Mouse (Mus musculus) hindbrain, embryonic 10.5 days (tissue): ENCODE measurements around the gene Aloxe3. TPM values are rescaled to one million over a fixed set of nuclear protein-coding genes. Genes with fewer than 3 reads are reported as not detected.

Experiments used
- DNase-seq: peaks from one replicate; pipeline ENCODE4 v3.0.0-alpha.2; 2017; ENCODE audit warnings: low spot score
- H3K27ac ChIP-seq: fragments of 300-500 bp; sonication (generic); 2 replicates; pipeline ENCODE4 v1.5.1; 2016; ENCODE audit warnings: mild to moderate bottlenecking, moderate library complexity
- H3K27me3 ChIP-seq: fragments of 300-500 bp; sonication (generic); 2 replicates; pipeline ENCODE4 v1.6.1; 2016; ENCODE audit warnings: mild to moderate bottlenecking; ENCODE audit not compliant: poor library complexity, insufficient read depth, severe bottlenecking
- H3K36me3 ChIP-seq: fragments of 300-500 bp; sonication (generic); 2 replicates; pipeline ENCODE4 v1.6.1; 2016; ENCODE audit warnings: mild to moderate bottlenecking, moderate library complexity
- H3K4me1 ChIP-seq: fragments of 300-500 bp; sonication (generic); replicated peaks from 2 replicates; pipeline ENCODE4 v1.6.1; 2016; ENCODE audit warnings: mild to moderate bottlenecking
- H3K4me3 ChIP-seq: fragments of 300-500 bp; sonication (generic); 2 replicates; pipeline ENCODE4 v1.5.1; 2016; ENCODE audit warnings: mild to moderate bottlenecking, moderate library complexity
- H3K9me3 ChIP-seq: fragments of 300-500 bp; sonication (generic); 2 replicates; pipeline ENCODE4 v1.6.1; 2016; ENCODE audit warnings: mild to moderate bottlenecking, moderate library complexity
- WGBS: fragments of 180-500 bp; shearing (Covaris S2); methylation state at CpG from one replicate; pipeline ENCODE4 v1.1.7; 2016; 5-methylcytosine and 5-hydroxymethylcytosine counted together
- polyA plus RNA-seq: library from polyadenylated mRNA; unstranded; fragments of >200 nt; fragmentation: Nextera tagmentation; extraction: Ambion mirVana; gene quantifications from 2 replicates; pipeline ENCODE4 v1.2.1, GENCODE M21; 2016

Aloxe3 gene
- polyA plus RNA-seq, 1 experiment from 2014 or later: 0.22 TPM

DNA sequence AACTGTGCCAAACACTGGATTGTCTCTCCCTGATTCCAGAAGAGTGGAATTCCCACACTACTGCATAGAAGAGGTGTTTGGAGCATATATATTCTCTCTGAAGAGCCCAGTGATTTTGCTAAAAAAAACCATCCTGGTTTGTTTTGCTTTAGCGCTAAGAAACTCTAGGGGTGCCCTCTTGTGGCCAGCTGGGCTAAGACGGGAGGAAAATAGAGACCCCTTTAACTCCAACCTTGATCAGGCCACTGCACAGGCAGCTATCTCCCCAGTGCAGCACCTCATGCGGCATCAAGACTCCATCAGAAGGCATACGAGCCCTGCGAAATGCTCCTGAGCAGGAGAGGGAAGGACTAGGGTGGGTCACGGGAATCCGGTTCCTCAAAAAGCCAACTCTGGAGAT lies 24.7 kb downstream of the Aloxe3 start:
- H3K36me3 ChIP-seq: no peaks in the 10 kb centered on the region
- H3K4me3 ChIP-seq: peak overlapping the region; percentile 34
- H3K27ac ChIP-seq: no peak overlapping the region
- peaks cover 10% of the 10 kb centered on the region; the same call in 1 of the 2 replicates for H3K4me1 ChIP-seq
- peak; percentile 63 for DNase-seq
- no peaks in the 10 kb centered on the region for H3K9me3 ChIP-seq
- H3K27me3 ChIP-seq: peaks cover 38% of the 10 kb centered on the region
- 6% methylated on average over 7 of the region's 7 CpGs for WGBS

DNA sequence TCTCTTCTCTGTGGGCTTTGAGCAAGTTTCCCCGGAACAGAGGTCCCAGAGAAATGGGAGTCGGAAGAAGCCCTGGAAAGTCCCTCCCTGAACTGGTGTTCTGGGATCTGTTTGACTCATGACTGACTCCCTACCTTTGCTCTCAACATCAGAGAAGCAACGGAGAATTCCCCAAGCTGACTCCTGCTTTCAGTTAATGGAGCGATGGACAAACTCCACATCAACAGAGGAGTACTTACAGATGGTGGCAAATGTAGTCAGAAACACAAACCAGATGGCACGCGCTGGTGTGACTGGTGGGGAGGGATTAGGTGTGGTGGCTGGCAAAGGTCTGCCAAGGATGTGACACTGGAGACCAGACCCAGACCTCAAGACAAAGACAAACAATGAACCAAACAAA lies 25.3 kb downstream of the Aloxe3 start:
- Histone ChIP-seq H3K27me3 (peaks cover 43% of the 10 kb centered on the region), H3K36me3 (no peaks in the 10 kb centered on the region), H3K27ac (no peak overlapping the region), H3K4me3 (peak overlapping the region; percentile 34; the same call in 1 of the 2 replicates), H3K9me3 (no peaks in the 10 kb centered on the region), H3K4me1 (peaks cover 10% of the 10 kb centered on the region; the same call in 1 of the 2 replicates)
- DNase-seq: no peak
- WGBS: 73% methylated on average over 6 of the region's 6 CpGs

DNA sequence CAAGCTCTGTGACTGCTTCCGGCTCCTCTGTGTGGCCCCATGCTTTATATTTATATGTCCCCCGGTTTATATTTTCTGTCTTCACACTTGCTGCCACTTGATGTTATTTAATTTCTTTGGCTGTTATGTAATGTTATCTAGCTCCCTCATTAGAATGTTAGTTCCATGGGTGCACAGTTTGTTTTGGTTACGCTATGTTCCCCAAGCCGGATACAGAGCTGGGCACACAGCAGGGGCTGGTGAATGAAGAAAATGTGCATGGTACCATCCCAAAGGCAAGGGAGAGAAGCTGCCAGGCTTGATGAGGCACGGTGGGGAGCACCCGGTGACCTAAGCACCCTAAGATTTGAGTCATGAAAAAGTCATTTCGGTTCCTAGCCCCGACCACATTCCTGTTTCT lies 28.1 kb downstream of the Aloxe3 start:
- Histone ChIP-seq H3K4me1 (peaks cover 21% of the 10 kb centered on the region), H3K9me3 (no peaks in the 10 kb centered on the region), H3K4me3 (no peak overlapping the region), H3K27me3 (peaks cover 71% of the 10 kb centered on the region), H3K36me3 (no peaks in the 10 kb centered on the region), H3K27ac (no peak overlapping the region)
- no peak for DNase-seq
- WGBS: 84% methylated on average over 8 of the region's 8 CpGs

DNA sequence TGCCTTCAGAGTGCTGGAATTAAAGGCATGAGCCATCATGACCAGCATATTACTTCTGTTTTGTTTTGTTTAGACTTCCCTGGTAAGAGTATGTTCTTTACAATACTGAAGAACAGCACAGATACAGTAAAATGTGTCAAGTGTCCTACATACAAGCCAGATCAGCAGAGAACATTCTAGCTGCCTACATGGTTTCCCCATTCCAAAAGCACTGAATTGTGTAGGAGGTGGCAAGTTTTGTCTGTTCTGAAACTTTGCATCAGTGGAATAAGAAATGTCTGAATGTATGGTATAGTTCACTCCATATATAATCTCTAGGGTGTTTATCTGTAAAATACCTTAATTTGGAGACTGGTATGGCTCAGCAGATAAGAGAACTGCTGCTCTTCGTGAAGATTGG lies 29.7 kb downstream of the Aloxe3 start:
- H3K27me3 ChIP-seq: peaks cover 73% of the 10 kb centered on the region
- H3K4me1 ChIP-seq: peaks cover 20% of the 10 kb centered on the region
- DNase-seq: no peak
- H3K27ac ChIP-seq: no peak overlapping the region
- no peak overlapping the region for H3K4me3 ChIP-seq
- 60% methylated on average over 1 of the region's 1 CpGs for WGBS
- no peaks in the 10 kb centered on the region for H3K36me3 ChIP-seq
- H3K9me3 ChIP-seq: no peaks in the 10 kb centered on the region

DNA sequence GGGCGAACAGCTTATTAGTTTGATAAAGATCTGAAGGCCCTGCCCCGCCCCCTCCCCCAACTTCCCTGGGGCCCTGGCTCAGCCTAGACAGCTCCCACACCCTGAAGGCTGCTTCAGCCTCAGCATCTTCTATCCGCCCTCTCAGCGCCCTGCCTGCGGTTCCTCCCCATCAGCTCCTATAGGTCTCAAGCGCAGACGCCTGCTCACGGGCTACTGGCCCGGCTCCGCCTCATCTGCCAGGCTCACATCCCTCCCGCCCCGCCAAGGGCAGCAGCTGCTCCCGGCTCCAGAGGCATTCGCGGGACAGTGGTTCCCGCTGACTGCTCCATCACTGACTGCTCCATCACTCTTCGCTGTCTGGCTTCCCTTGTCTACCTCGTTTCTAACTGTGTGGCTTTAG lies 31.1 kb downstream of the Aloxe3 start, which contains the start of gene Alox12b:
Alox12b (plus strand) TSS at position 190 of the 400 bp plus-strand sequence.
- peak; percentile 62 for DNase-seq
- Histone ChIP-seq H3K27ac (no peak within 1 kb of the TSS), H3K36me3 (no peaks in the 10 kb centered on the region), H3K9me3 (no peaks in the 10 kb centered on the region), H3K4me1 (peaks cover 13% of the 10 kb centered on the region), H3K4me3 (peak within 1 kb of the TSS; percentile 35), H3K27me3 (peaks cover 64% of the 10 kb centered on the region)
- WGBS: 4% methylated on average over 18 of the region's 18 CpGs

DNA sequence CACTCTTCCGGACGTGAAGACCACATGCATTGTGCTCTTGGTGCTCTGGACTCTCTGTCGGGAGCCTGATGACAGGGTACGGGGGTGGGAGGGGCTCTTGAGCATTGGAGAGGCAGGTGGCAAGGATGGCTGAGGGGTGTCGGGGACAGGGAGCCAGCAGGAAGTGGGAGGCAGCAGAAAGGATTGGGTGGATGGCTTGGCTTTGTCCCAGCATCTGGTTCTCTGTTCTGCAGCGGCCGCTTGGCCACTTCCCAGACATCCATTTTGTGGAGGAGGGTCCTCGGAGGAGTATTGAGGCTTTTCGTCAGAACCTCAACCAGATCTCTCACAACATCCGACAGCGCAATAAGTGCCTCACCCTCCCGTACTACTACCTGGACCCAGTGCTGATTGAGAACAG lies 43.6 kb downstream of the Aloxe3 start:
- no peak overlapping the region for H3K27ac ChIP-seq
- no peak overlapping the region for H3K4me3 ChIP-seq
- H3K27me3 ChIP-seq: peaks cover 13% of the 10 kb centered on the region; the same call in 1 of the 2 replicates
- WGBS: 87% methylated on average over 12 of the region's 12 CpGs
- no peak for DNase-seq
- H3K36me3 ChIP-seq: no peaks in the 10 kb centered on the region
- no peaks in the 10 kb centered on the region for H3K9me3 ChIP-seq
- H3K4me1 ChIP-seq: no peaks in the 10 kb centered on the region

DNA sequence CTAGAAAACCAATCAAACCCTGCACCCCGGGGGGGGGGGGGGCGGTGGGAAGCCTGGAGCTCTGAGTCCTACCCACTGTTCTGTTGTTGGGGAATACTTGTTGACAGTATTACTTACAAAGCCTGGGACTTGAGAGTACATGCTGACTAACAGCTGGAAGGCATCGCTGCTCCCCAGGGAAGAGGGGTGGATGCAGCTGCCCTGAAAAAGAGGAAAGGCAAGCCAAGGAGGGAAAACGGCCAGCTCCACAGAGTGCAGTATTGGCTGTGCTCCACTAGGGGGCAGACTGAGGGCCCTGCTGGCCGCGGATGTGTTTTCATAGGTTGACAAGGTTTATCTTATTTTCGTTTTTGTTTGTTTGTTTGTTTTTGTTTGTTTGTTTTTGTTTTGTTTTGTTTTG lies 45.9 kb downstream of the Aloxe3 start:
- WGBS: 26% methylated on average over 7 of the region's 7 CpGs
- peak; percentile 42 for DNase-seq
- Histone ChIP-seq H3K4me1 (no peaks in the 10 kb centered on the region), H3K27ac (no peak overlapping the region), H3K4me3 (no peak overlapping the region), H3K9me3 (no peaks in the 10 kb centered on the region), H3K36me3 (no peaks in the 10 kb centered on the region), H3K27me3 (no peaks in the 10 kb centered on the region; the same call in 1 of the 2 replicates)

DNA sequence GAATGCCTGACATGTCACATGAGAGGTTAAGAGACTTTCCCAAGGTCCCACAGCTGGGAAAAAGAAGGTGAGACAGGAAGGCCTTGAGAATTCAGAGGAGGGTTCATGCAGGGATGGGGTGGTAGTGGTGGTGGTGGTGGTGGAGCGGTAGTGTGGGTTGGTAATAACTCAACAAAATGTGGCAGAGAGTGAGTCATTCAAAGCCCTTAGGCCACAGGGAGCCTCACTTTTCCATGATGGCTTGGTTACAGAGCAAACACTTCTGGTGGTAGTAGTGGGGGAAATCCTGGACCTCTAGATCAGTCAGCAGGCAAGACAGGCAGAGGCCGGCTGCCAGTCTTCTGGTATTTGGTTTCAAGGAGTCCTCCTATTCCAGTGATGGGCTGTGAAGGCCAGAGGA lies 46.9 kb downstream of the Aloxe3 start:
- Histone ChIP-seq H3K36me3 (no peaks in the 10 kb centered on the region), H3K27ac (no peak overlapping the region), H3K9me3 (no peaks in the 10 kb centered on the region), H3K4me3 (no peak overlapping the region), H3K4me1 (no peaks in the 10 kb centered on the region), H3K27me3 (no peaks in the 10 kb centered on the region; the same call in 1 of the 2 replicates)
- WGBS: 93% methylated on average over 2 of the region's 2 CpGs
- DNase-seq: no peak

DNA sequence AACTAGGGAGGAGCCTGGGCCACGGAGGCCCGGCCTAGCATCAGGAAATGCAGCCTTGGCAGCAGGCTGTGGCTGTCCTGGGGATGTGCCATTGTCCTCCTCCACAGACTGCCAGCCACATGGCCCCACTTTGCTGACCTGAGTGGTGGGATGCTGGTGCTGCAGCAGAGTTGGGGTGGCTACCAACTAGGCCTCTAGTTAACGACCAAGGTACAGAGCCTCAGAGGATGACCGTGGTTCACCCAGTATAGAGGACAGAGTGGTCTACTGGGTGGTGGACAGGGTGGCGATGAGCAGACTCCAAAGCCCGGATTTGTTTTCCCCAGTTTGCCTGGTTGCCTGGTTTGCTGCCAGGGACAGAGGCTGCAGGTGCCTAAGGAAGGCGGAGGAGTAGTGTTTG lies 49.0 kb downstream of the Aloxe3 start:
- no peaks in the 10 kb centered on the region; the same call in 1 of the 2 replicates for H3K27me3 ChIP-seq
- no peak overlapping the region for H3K4me3 ChIP-seq
- no peaks in the 10 kb centered on the region for H3K36me3 ChIP-seq
- 0 out of 2 replicates have a peak, but pooled peaks cover 4% of the 10 kb centered on the region for H3K4me1 ChIP-seq
- H3K27ac ChIP-seq: no peak overlapping the region
- H3K9me3 ChIP-seq: no peaks in the 10 kb centered on the region
- no peak for DNase-seq
- WGBS: 84% methylated on average over 7 of the region's 7 CpGs

DNA sequence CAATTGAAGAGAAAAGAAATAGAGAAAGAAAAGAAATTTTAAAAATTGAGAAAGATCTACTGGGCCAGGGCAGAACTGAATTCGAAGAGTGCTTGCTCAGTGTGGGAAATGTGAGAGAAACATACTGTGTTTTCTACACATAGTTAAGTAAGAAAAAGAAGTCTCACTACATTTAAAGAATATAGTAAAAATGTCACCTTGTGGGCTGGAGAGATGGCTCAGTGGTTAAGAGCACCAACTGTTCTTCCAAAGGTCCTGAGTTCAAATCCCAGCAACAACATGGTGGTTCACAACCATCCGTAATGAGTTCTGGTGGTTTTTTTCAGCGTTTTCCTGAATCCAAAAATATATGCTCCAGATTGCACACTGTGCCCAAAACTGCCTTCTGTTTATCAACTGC lies 52.8 kb downstream of the Aloxe3 start:
- WGBS: 83% methylated on average over 3 of the region's 3 CpGs
- no peak for DNase-seq
- no peaks in the 10 kb centered on the region for H3K36me3 ChIP-seq
- H3K27ac ChIP-seq: no peak overlapping the region
- no peak overlapping the region for H3K4me3 ChIP-seq
- H3K4me1 ChIP-seq: 0 out of 2 replicates have a peak, but pooled peaks cover 4% of the 10 kb centered on the region
- H3K27me3 ChIP-seq: no peaks in the 10 kb centered on the region
- H3K9me3 ChIP-seq: no peaks in the 10 kb centered on the region

DNA sequence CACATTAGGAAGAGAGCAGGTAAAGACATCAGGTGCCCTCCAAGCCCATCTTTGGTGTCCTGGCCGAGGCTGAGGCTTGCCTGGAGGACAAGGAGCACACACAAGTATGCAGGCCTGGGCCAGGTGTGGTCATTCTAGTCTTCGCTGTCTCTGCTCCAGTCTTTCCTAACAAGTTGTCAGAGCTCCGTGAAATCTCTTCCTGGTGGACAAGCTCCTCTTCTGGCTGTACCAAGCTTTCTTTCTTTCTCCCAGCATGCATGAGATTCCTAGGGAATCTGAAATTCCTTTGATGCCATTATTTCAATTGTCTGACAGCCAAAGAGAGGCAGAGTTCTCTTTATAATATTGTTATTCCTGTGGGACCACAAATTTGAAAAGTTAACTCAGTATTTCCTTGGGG lies 53.8 kb downstream of the Aloxe3 start:
- no peak overlapping the region for H3K27ac ChIP-seq
- no peaks in the 10 kb centered on the region for H3K9me3 ChIP-seq
- no peak for DNase-seq
- H3K36me3 ChIP-seq: no peaks in the 10 kb centered on the region
- H3K4me3 ChIP-seq: no peak overlapping the region
- no peaks in the 10 kb centered on the region for H3K27me3 ChIP-seq
- 59% methylated on average over 3 of the region's 3 CpGs for WGBS
- H3K4me1 ChIP-seq: 0 out of 2 replicates have a peak, but pooled peaks cover 4% of the 10 kb centered on the region

DNA sequence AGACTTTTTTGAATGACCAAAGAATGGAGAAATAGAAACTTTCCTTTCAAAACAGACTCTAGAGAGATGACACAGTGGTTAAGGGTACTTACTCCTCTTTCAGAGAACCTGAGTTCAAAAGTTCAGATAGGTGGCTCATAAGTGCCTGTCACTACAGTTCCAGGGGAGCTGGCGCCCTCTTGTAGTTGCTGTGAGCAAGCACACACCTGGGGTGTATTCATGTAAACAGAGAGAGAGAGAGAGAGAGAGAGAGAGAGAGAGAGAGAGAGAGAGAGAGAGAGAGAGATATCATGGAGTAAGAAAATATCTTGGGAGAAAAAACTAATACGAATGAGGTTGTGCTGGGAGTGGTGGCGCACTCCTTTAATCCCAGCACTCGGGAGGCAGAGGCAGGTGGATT lies 54.4 kb downstream of the Aloxe3 start:
- DNase-seq: no peak
- H3K4me3 ChIP-seq: no peak overlapping the region
- H3K27ac ChIP-seq: no peak overlapping the region
- H3K36me3 ChIP-seq: no peaks in the 10 kb centered on the region
- 0 out of 2 replicates have a peak, but pooled peaks cover 4% of the 10 kb centered on the region for H3K4me1 ChIP-seq
- H3K9me3 ChIP-seq: no peaks in the 10 kb centered on the region
- 84% methylated on average over 4 of the region's 4 CpGs for WGBS
- H3K27me3 ChIP-seq: no peaks in the 10 kb centered on the region

DNA sequence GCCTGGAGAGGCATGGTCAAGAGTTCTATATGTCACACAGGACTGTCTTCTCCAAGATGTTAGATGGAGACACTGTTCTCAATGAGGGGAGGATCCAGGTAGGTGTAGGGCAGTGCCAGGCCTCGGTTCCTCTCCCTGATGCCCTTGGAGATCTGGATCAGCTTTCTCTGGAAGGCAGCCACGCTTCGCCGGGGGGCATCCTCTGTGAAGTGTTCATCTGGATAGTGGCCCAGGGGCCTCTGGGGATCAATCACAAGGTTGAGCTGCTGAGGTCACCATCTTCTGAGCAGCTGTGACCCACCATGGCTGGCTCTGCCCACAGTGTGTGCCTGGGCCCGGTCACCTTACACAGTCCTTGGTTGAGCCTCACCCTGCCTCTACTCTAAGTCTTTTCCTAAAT lies 59.3 kb downstream of the Aloxe3 start:
- no peaks in the 10 kb centered on the region for H3K36me3 ChIP-seq
- no peak for DNase-seq
- H3K4me1 ChIP-seq: no peaks in the 10 kb centered on the region
- 91% methylated on average over 5 of the region's 5 CpGs for WGBS
- 0 out of 2 replicates have a peak, but pooled peaks cover 6% of the 10 kb centered on the region for H3K27me3 ChIP-seq
- no peak overlapping the region for H3K27ac ChIP-seq
- no peak overlapping the region for H3K4me3 ChIP-seq
- H3K9me3 ChIP-seq: no peaks in the 10 kb centered on the region

DNA sequence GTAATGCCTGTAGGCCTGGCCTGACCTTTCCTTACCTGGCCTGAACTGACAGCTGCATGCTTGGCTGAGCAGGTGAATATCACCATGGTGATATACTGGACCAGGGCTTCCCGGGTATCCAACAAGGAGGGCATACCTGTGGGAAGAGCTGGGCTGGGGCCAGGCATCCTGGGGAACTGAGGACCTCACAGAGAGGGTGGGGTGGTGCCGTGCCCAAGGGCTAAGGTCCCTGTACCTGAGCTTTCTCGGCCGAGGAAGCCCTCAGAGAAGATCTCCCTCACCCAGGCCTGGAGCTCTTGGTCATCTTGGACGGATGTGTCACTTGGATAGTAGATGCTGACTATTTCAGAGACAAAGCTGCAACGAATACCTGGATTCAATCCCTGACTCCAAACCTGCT lies 60.2 kb downstream of the Aloxe3 start:
- no peak overlapping the region for H3K27ac ChIP-seq
- no peaks in the 10 kb centered on the region for H3K9me3 ChIP-seq
- H3K4me1 ChIP-seq: no peaks in the 10 kb centered on the region
- no peak for DNase-seq
- no peaks in the 10 kb centered on the region for H3K36me3 ChIP-seq
- H3K4me3 ChIP-seq: no peak overlapping the region
- 0 out of 2 replicates have a peak, but pooled peaks cover 6% of the 10 kb centered on the region for H3K27me3 ChIP-seq
- WGBS: 82% methylated on average over 6 of the region's 6 CpGs
